Mouse (Mus musculus): ENCODE measurements around the gene Lrrc1.

The Lrrc1 gene

GRCm38 (mm10) chr9:77463861-77464260 lies 80.8 kb downstream of the Lrrc1 start:
- no peak for DNase-seq (ENCODE audit: low spot score in 2 of 2)

- DNase-seq (ENCODE audit: low spot score in 2 of 2), result no peak
These were observed 81.5 kb downstream of the Lrrc1 start for GRCm38 (mm10) chr9:77463195-77463594.

- no peak for DNase-seq (ENCODE audit: low spot score in 2 of 2)
These were observed 83.2 kb downstream of the Lrrc1 start for GRCm38 (mm10) chr9:77461371-77461915.

- DNase-seq (ENCODE audit: low spot score in 2 of 2), result no peak
These were observed 84.3 kb downstream of the Lrrc1 start for GRCm38 (mm10) chr9:77460408-77460807.

GRCm38 (mm10) chr9:77459365-77459764 lies 85.3 kb downstream of the Lrrc1 start:
- no peak for DNase-seq (ENCODE audit: low spot score in 2 of 2)

- DNase-seq (ENCODE audit: low spot score in 2 of 2), result no peak
These were observed 88.4 kb downstream of the Lrrc1 start for GRCm38 (mm10) chr9:77456169-77456826.

- DNase-seq (ENCODE audit: low spot score in 2 of 2), result no peak
These were observed 89.1 kb downstream of the Lrrc1 start for GRCm38 (mm10) chr9:77455439-77456168.

- no peak for DNase-seq (ENCODE audit: low spot score in 2 of 2)
These were observed 92.4 kb downstream of the Lrrc1 start for GRCm38 (mm10) chr9:77452046-77452807.

GRCm38 (mm10) chr9:77450447-77450846 lies 94.2 kb downstream of the Lrrc1 start:
- DNase-seq (ENCODE audit: low spot score in 2 of 2), result no peak

GRCm38 (mm10) chr9:77444876-77445275 lies 99.8 kb downstream of the Lrrc1 start:
- no peak for DNase-seq (ENCODE audit: low spot score in 2 of 2)

- DNase-seq (ENCODE audit: low spot score in 2 of 2), result no peak
These were observed 105.3 kb downstream of the Lrrc1 start for GRCm38 (mm10) chr9:77439371-77439770.

GRCm38 (mm10) chr9:77438836-77439271 lies 105.8 kb downstream of the Lrrc1 start:
- DNase-seq (ENCODE audit: low spot score in 2 of 2), result no peak

- no peak for DNase-seq (ENCODE audit: low spot score in 2 of 2)
These were observed 107.5 kb downstream of the Lrrc1 start for GRCm38 (mm10) chr9:77437131-77437530.

GRCm38 (mm10) chr9:77434965-77435364 lies 109.7 kb downstream of the Lrrc1 start:
- DNase-seq (ENCODE audit: low spot score in 2 of 2), result no peak

- DNase-seq (ENCODE audit: low spot score in 2 of 2), result no peak
These were observed 111.2 kb downstream of the Lrrc1 start for GRCm38 (mm10) chr9:77433476-77433875.

- DNase-seq (ENCODE audit: low spot score in 2 of 2), result no peak
These were observed 112.6 kb downstream of the Lrrc1 start for GRCm38 (mm10) chr9:77432030-77432429.

GRCm38 (mm10) chr9:77430413-77431087 lies 114.1 kb downstream of the Lrrc1 start:
- no peak for DNase-seq (ENCODE audit: low spot score in 2 of 2)

GRCm38 (mm10) chr9:77429230-77430015 lies 115.2 kb downstream of the Lrrc1 start:
- DNase-seq (ENCODE audit: low spot score in 2 of 2), result no peak

- DNase-seq (ENCODE audit: low spot score in 2 of 2), result no peak
These were observed 115.9 kb downstream of the Lrrc1 start for GRCm38 (mm10) chr9:77428748-77429140.

GRCm38 (mm10) chr9:77428115-77428747 lies 116.4 kb downstream of the Lrrc1 start:
- DNase-seq (ENCODE audit: low spot score in 2 of 2), result no peak

Data from spleen, postnatal 10 days (tissue).